Mouse (Mus musculus) megakaryocyte, embryonic 14.5 days (primary cell): ENCODE data around the gene Lhfpl3.

Experiments used
- FLI1 ChIP-seq: IDR thresholded peaks from 2 replicates; pipeline ENCODE4 v1.6.1; 2012; ENCODE audit warnings: low read length, inconsistent platforms, mixed read lengths
- GATA1 ChIP-seq: IDR thresholded peaks from 3 replicates; pipeline ENCODE4 v1.6.1; 2012; ENCODE audit warnings: mixed read lengths, low read length, inconsistent platforms, borderline replicate concordance

- TF ChIP-seq GATA1 (no peak), FLI1 (no peak)
Observed at GRCm38 (mm10) chr5:23255816-23256418, 510.1 kb downstream of the Lhfpl3 start.
